Mouse (Mus musculus) neutrophil, adult 5-6 weeks (primary cell): ENCODE results near the gene Cdk14. TPM values are rescaled to one million over a fixed set of nuclear protein-coding genes. Genes with fewer than 3 reads are reported as not detected.

Experiments
- ATAC-seq: fragments of 151-379, 151-347 bp; 2 replicates; pipeline ENCODE4 v1.8.0; 2017; ENCODE audit warnings: mild to moderate bottlenecking, moderate TSS enrichment; ENCODE audit not compliant: insufficient number of reproducible peaks, poor library complexity, low FRiP score, severe bottlenecking; ENCODE audit errors: extremely low read depth
- total RNA-seq: library from RNA; stranded (forward); fragments of 200-1000 nt; gene quantifications from 2 replicates; pipeline ENCODE4 v1.2.3, GENCODE M21; 2017

Cdk14 gene
- total RNA-seq, 1 experiment from 2014 or later = 9.2 TPM

DNA sequence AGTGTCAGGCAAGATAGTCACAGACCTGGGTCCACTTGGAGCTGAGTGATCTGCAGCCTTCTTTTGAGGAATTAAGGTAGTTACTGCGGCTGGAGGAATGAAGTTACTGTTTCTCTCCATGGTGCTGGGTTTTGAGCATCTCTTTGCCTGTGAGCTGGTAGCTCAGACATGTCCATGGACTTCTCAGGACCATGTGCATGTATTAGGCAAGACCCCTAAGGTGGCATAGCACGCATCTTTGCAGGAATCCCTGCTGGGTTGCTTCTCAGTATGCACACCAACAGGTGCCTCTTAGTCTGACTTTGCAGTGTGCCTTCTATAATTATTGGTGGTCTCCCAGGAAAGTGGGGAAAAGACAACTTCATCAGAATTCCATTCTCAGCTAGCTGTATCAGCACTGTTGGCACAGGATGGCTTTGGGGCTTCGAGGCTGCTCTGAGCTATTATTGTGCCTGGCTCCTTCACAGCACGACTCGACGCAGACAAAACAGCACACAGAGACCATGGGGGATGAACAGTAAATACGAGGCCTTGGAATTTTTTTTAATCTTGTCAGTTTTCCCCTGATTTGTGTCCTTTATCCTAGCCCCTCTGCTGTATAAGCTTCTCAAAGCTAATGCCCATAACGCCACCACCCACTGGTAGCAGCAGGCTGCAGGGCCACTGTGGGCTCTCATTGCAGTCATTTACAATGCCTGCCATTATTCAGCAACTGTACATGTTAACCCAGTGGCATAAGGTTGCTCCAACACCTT lies 618.8 kb downstream of the Cdk14 start:
- ATAC-seq = no peak

GRCm38 (mm10) chr5:4791219-4791618 lies 628.9 kb downstream of the Cdk14 start:
- no peak for ATAC-seq

GRCm38 (mm10) chr5:4790265-4790664 lies 629.8 kb downstream of the Cdk14 start:
- no peak for ATAC-seq

- no peak for ATAC-seq
Measured at GRCm38 (mm10) chr5:4788484-4788883, 631.6 kb downstream of the Cdk14 start.

- no peak for ATAC-seq
Measured at GRCm38 (mm10) chr5:4786816-4787215, 633.3 kb downstream of the Cdk14 start.

DNA sequence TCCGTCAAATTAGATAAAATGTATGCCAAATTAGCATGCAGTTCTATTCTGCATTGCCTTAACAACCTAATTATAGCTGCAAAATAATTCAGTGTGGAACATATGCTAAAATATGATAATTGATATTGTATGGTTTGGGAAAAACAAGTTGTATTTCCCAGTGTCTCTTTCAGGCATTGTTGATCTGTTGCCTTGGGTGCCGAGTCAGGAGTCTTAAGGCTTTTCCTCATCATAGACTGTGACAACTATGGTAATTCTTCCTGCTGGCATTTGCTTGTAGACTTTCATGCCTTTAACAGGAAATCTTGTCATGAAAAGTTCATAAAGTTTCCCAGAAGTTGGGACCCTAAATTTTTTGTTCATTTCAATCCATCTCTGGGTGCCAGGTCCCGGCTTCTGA lies 641.8 kb downstream of the Cdk14 start:
- no peak for ATAC-seq

DNA sequence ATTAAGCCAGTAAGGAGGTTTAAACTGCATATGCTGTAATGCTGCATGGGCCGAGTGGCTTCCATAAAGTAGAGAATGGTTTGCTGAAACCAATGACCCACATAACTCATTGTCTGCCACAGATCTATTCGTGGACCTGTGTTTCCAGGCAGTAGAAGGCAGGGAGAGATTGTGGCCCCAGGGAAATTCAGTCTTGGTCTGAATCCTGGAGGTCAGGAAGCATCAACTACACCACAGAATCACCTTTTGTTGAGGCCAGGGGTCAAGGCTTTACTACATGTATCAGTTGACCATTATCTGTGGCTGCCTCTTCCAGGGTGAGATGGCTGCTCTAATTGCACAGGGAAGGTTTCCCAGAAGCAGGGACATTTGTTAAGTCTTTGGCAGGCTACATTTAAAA lies 643.6 kb downstream of the Cdk14 start:
- ATAC-seq = no peak

DNA sequence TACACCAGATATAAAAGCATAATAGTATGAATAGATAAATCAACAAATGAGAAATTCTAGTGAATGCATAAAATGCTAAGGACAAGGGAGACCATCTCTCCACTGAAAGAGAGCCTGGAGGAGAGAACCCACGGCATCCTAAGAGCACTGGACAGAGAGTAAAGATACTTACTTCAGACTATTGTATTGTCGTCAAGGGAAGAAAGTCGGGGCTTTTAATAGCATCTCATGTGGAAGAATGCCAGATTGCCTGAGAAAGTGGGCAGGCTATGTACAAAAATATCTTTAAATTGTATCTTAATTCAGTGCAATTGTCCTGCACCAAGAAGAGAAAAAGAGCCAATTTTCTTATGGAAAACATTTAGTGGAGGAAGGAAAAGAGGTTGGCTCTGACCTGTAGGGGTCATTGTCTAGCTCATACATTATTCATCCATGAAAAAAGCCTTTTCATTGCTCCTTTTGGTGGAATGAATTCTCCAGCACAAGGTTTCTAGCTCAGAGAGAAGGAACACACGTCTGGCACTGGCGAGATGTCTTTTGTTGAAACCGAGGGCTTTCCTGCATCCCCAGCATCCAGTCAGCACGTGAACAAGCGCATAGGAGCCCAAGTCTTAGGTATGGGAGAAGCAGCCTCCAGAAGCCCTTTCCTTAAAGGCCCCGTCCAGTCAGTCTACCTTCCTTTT lies 646.9 kb downstream of the Cdk14 start:
- ATAC-seq = no peak

DNA sequence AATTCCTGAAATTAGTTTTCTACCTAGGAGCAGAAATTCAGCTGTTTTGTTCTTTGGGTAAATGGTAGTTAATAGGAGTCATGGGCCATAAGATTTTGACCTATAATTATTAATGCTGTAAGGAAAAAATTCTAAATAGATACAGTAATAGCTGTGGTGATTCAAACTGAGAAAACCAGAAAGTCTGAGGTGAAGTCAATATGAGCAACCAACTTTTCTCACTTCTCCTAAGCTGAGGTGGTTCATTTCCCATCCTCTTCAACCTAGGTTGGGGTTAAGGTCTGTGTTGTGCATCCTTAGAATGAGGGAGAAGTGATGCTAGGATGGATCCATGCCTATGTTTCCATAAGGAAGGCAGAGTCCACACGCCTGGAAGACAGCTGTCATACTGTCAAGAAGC lies 649.5 kb downstream of the Cdk14 start:
- ATAC-seq = no peak

GRCm38 (mm10) chr5:4767896-4768295 lies 652.2 kb downstream of the Cdk14 start:
- ATAC-seq = no peak

DNA sequence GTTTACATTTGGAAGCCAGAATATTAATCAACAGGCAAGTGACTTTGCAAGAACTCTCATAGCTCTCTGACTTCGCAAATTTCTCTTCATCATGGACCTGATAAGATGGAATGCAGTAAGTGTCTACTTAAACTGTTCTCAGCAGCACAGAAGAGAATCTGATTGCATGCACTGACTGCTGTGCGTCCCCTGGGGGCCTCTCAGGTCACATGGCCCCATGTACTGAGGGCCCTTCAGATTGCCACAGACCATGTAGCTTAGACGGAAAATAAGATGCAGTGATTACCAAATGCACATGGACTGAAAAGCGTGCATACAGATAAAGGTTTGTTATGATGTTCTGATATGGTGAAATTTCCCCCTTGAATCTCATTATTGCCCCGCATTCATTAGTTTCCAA lies 653.4 kb downstream of the Cdk14 start:
- ATAC-seq = no peak

DNA sequence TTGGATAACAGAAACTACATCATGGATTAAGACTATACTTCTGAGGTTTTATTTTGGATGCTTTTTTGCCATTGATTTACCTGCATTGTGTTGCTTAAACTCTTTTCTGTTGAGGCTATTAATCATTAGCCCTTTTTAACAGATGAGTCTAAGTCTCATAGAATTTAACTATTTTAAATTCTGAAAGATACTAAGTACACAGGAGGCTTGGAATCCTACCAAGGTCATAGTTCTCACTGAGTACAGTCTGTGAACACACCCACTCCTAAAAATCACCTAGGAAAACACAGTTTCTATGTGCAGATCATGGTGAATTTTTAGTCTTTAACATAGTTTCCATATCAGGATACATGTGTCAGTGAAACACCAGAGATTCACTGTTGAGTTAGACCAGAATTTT lies 658.2 kb downstream of the Cdk14 start:
- no peak for ATAC-seq

DNA sequence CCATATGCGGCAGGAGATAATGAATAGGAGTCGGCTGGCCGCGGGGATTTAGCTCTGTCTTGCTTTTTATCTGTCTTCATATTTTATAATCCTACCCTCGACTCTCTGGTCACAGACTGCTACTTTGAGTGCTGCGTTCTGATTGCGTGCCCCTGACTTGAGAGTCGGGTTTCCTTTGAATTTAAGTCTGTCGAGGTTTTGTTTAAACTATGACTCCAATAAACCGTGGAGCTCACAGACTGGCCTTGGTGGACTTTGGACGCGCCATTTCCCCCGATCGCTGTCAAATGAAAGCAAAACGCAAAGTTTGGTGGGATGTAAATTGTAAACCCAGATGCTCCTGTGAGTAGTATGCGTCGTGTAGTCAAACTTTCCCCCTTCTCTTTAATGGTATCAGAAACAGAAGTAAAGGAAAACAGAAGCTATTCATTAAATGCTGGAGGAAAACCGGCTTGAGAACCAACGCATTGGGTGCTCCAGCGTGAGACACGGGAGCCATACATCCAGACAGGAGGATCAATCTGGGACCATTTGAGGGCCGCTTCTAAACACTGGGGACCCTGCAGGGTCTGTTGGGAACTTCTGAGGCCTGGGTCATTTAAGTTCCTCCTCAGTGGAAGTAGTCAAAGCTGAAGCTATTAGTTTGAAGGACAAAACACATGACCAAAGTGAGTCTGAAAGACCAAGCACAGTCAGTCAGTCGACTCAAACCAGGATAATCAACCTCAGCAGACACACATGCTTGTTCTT lies 661.6 kb downstream of the Cdk14 start:
- ATAC-seq = no peak

DNA sequence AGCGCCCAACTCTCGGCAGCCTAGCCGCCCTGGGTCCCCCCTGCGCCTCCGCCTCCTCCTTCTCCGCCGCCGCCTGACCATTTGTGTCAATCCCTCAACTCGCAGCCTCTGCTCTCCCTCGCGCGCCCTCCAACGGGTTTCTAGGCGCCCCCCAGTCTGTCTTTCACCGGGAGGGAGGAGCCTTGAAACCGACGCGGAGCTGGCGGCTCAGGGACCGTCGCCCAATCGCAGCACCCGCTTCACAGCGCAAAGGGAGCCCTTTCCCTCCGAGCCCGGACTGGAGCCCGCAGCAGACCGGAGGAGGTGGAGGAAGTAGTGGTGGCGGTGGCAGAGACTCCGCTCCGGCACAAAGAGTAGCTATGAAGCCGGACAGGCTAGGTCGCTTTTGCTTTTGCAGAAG lies 662.2 kb downstream of the Cdk14 start, which contains the start of gene Fzd1:
TSS of gene Fzd1 (minus strand) at position 134 of the 400 bp plus-strand sequence.
- 0 out of 2 replicates have a peak, but pooled peaks have one; percentile 22 for ATAC-seq

- no peak for ATAC-seq
Measured at GRCm38 (mm10) chr5:4756871-4757711, 663.0 kb downstream of the Cdk14 start.

DNA sequence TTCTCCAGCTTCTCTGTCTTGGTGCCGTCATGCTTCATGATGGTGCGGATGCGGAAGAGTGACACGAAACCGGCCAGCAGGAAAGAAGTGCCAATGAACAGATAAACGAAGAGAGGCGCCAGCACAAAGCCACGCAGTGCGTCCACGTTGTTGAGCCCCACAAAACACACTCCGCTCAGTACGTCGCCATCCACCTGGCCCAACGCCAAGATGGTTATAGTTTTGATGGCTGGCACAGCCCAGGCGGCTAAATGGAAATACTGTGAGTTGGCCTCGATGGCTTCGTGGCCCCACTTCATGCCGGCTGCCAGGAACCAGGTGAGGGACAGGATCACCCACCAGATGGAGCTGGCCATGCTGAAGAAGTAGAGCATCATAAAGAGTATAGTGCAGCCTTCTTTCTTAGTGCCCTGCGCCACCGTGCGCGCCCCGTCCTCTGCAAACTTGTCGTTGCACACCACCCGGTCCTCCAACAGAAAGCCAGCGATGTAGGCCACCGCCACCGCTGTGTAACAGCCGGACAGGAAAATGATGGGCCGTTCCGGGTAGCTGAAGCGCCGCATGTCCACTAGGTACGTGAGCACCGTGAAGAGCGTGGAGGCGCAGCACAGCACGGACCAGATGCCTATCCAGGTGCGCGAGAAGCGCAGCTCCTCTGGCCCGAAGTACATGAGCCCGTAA lies 664.0 kb downstream of the Cdk14 start:
- no peak for ATAC-seq

GRCm38 (mm10) chr5:4755326-4755725 lies 664.8 kb downstream of the Cdk14 start:
- no peak for ATAC-seq

DNA sequence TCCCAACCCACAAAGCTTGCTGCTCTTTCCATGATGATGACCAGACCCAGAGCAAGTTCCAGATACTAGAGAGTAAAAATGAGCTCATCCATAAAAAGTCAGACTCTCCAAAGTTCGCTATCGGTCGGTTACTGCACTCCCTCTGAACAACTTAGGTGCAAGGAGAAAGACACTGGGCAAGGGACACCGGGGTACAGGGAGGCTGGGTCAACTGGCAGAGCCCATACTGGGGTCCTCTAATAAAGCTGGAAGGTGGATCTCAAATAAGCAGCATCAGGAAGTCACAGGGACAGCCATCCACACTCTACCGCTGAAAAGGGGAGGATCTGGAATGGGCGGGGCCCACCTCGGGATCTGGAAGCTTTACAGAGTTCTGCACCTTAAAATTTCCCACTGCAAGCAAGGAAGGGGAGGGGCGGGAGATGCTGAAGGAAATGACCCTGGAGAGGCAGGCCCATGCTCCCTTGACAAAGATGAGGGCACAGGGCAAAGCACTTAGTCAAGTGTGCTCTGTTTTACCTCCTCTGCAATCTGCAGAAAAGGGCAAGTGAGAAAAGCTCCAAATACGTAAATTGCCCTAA lies 665.3 kb downstream of the Cdk14 start:
- no peak for ATAC-seq
